Mouse (Mus musculus): ENCODE measurements around the gene L3mbtl1. TPM values are rescaled to one million over a fixed set of nuclear protein-coding genes. Genes with fewer than 3 reads are reported as not detected.
A peak's percentile ranks its signal among the peaks of the same experiment; 100 is the strongest.

Gene L3mbtl1
- polyA plus RNA-seq, 1 experiment, result not detected

GRCm38 (mm10) chr2:162987218-162987617 is 43.9 kb downstream of the L3mbtl1 start, which contains the start of gene Sgk2:
Gene Sgk2, plus strand, starts transcription at chr2:162987330.
- TF ChIP-seq TCF12 (IDR thresholded peaks at IDR 0.05; ENCODE audit: insufficient read depth, poor library complexity, severe bottlenecking) (no peak), MYOD1 (IDR thresholded peaks at IDR 0.05; ENCODE audit: control insufficient read depth in 1 of 3, insufficient read length in 2 of 3, low read depth in 2 of 3) (peak in 1 of 3 experiments; percentile 38), E2F4 (IDR thresholded peaks at IDR 0.05; ENCODE audit: insufficient read depth) (no peak), REST (IDR thresholded peaks at IDR 0.05; ENCODE audit: insufficient read depth, insufficient read length) (no peak), USF1 (IDR thresholded peaks at IDR 0.05; ENCODE audit: low read depth) (no peak), MYOG (IDR thresholded peaks at IDR 0.05; ENCODE audit: control insufficient read depth in 1 of 3, insufficient read depth in 1 of 3, insufficient read length in 2 of 3, low read depth in 2 of 3) (no peak), SRF (IDR thresholded peaks at IDR 0.05; ENCODE audit: control insufficient read depth, insufficient read length, low read depth) (no peak), TCF3 (IDR thresholded peaks at IDR 0.05; ENCODE audit: insufficient read length, low read depth) (no peak)
- Histone ChIP-seq H3ac (ENCODE audit: control insufficient read depth, insufficient read length) (no peak within 1 kb of the TSS), H3K4me3 (no peak within 1 kb of the TSS), H3K27me3 (ENCODE audit: control insufficient read depth, insufficient read depth, insufficient read length) (no peaks in the 10 kb centered on the region), H3K36me3 (ENCODE audit: control insufficient read depth, insufficient read depth) (no peaks in the 10 kb centered on the region), H3K4me2 (ENCODE audit: low read depth) (peak within 1 kb of the TSS; percentile 42), H3K79me2 (ENCODE audit: control insufficient read depth, insufficient read depth) (no peaks in the 10 kb centered on the region)

- Histone ChIP-seq H3K27me3 (ENCODE audit: control insufficient read depth, insufficient read depth, insufficient read length) (peaks cover 5% of the 10 kb centered on the region), H3ac (ENCODE audit: control insufficient read depth, insufficient read length) (no peak overlapping the region), H3K4me3 (no peak overlapping the region), H3K79me2 (ENCODE audit: control insufficient read depth, insufficient read depth) (no peaks in the 10 kb centered on the region), H3K4me2 (ENCODE audit: low read depth) (no peak overlapping the region), H3K36me3 (ENCODE audit: control insufficient read depth, insufficient read depth) (no peaks in the 10 kb centered on the region)
- TF ChIP-seq MYOD1 (IDR thresholded peaks at IDR 0.05; ENCODE audit: control insufficient read depth in 1 of 3, insufficient read length in 2 of 3, low read depth in 2 of 3), result no peak
- no peak for TF ChIP-seq E2F4 (IDR thresholded peaks at IDR 0.05; ENCODE audit: insufficient read depth)
- TF ChIP-seq TCF3 (IDR thresholded peaks at IDR 0.05; ENCODE audit: insufficient read length, low read depth), result no peak
- TF ChIP-seq USF1 (IDR thresholded peaks at IDR 0.05; ENCODE audit: low read depth), result no peak
- TF ChIP-seq SRF (IDR thresholded peaks at IDR 0.05; ENCODE audit: control insufficient read depth, insufficient read length, low read depth), result no peak
- TF ChIP-seq POLR2A (IDR thresholded peaks at IDR 0.05; ENCODE audit: insufficient read length, low read depth), result no peak
- no peak for TF ChIP-seq REST (IDR thresholded peaks at IDR 0.05; ENCODE audit: insufficient read depth, insufficient read length)
- TF ChIP-seq MAX (IDR thresholded peaks at IDR 0.05; ENCODE audit: low read depth), result no peak
- TF ChIP-seq MYOG (IDR thresholded peaks at IDR 0.05; ENCODE audit: control insufficient read depth in 1 of 3, insufficient read depth in 1 of 3, insufficient read length in 2 of 3, low read depth in 2 of 3), result no peak
- no peak for TF ChIP-seq TCF12 (IDR thresholded peaks at IDR 0.05; ENCODE audit: insufficient read depth, poor library complexity, severe bottlenecking)
- TF ChIP-seq CEBPB (IDR thresholded peaks at IDR 0.05; ENCODE audit: insufficient read depth, poor library complexity, severe bottlenecking), result no peak
- no peak for TF ChIP-seq POLR2AphosphoS2 (IDR thresholded peaks at IDR 0.05; ENCODE audit: insufficient read length, low read depth)
Observed at GRCm38 (mm10) chr2:162988235-162988634, 45.0 kb downstream of the L3mbtl1 start.

GRCm38 (mm10) chr2:162991394-162992083 is 48.3 kb downstream of the L3mbtl1 start:
- H3K4me2 ChIP-seq (ENCODE audit: low read depth), result no peak overlapping the region
- no peaks in the 10 kb centered on the region for H3K36me3 ChIP-seq (ENCODE audit: control insufficient read depth, insufficient read depth)
- no peak overlapping the region for H3ac ChIP-seq (ENCODE audit: control insufficient read depth, insufficient read length)
- no peaks in the 10 kb centered on the region for H3K79me2 ChIP-seq (ENCODE audit: control insufficient read depth, insufficient read depth)
- TF ChIP-seq CEBPB (IDR thresholded peaks at IDR 0.05; ENCODE audit: insufficient read depth, poor library complexity, severe bottlenecking) (no peak), TCF12 (IDR thresholded peaks at IDR 0.05; ENCODE audit: insufficient read depth, poor library complexity, severe bottlenecking) (no peak), USF1 (IDR thresholded peaks at IDR 0.05; ENCODE audit: low read depth) (no peak), TCF3 (IDR thresholded peaks at IDR 0.05; ENCODE audit: insufficient read length, low read depth) (no peak), MYOD1 (IDR thresholded peaks at IDR 0.05; ENCODE audit: control insufficient read depth in 1 of 3, insufficient read length in 2 of 3, low read depth in 2 of 3) (no peak), POLR2A (IDR thresholded peaks at IDR 0.05; ENCODE audit: insufficient read length, low read depth) (no peak), E2F4 (IDR thresholded peaks at IDR 0.05; ENCODE audit: insufficient read depth) (no peak), MYOG (IDR thresholded peaks at IDR 0.05; ENCODE audit: control insufficient read depth in 1 of 3, insufficient read depth in 1 of 3, insufficient read length in 2 of 3, low read depth in 2 of 3) (no peak), POLR2AphosphoS2 (IDR thresholded peaks at IDR 0.05; ENCODE audit: insufficient read length, low read depth) (no peak)
- H3K4me3 ChIP-seq, result no peak overlapping the region
- peaks cover 11% of the 10 kb centered on the region for H3K27me3 ChIP-seq (ENCODE audit: control insufficient read depth, insufficient read depth, insufficient read length)

GRCm38 (mm10) chr2:162992084-162992437 is 48.8 kb downstream of the L3mbtl1 start:
- Histone ChIP-seq H3K27me3 (ENCODE audit: control insufficient read depth, insufficient read depth, insufficient read length) (peaks cover 11% of the 10 kb centered on the region), H3K4me3 (no peak overlapping the region), H3ac (ENCODE audit: control insufficient read depth, insufficient read length) (no peak overlapping the region), H3K36me3 (ENCODE audit: control insufficient read depth, insufficient read depth) (no peaks in the 10 kb centered on the region), H3K79me2 (ENCODE audit: control insufficient read depth, insufficient read depth) (no peaks in the 10 kb centered on the region), H3K4me2 (ENCODE audit: low read depth) (no peak overlapping the region)
- TF ChIP-seq MYOD1 (IDR thresholded peaks at IDR 0.05; ENCODE audit: control insufficient read depth in 1 of 3, insufficient read length in 2 of 3, low read depth in 2 of 3) (no peak), SRF (IDR thresholded peaks at IDR 0.05; ENCODE audit: control insufficient read depth, insufficient read length, low read depth) (no peak), USF1 (IDR thresholded peaks at IDR 0.05; ENCODE audit: low read depth) (no peak), MAX (IDR thresholded peaks at IDR 0.05; ENCODE audit: low read depth) (no peak), REST (IDR thresholded peaks at IDR 0.05; ENCODE audit: insufficient read depth, insufficient read length) (no peak), TCF3 (IDR thresholded peaks at IDR 0.05; ENCODE audit: insufficient read length, low read depth) (no peak), POLR2AphosphoS2 (IDR thresholded peaks at IDR 0.05; ENCODE audit: insufficient read length, low read depth) (no peak), CEBPB (IDR thresholded peaks at IDR 0.05; ENCODE audit: insufficient read depth, poor library complexity, severe bottlenecking) (no peak), MYOG (IDR thresholded peaks at IDR 0.05; ENCODE audit: control insufficient read depth in 1 of 3, insufficient read depth in 1 of 3, insufficient read length in 2 of 3, low read depth in 2 of 3) (no peak), POLR2A (IDR thresholded peaks at IDR 0.05; ENCODE audit: insufficient read length, low read depth) (no peak), TCF12 (IDR thresholded peaks at IDR 0.05; ENCODE audit: insufficient read depth, poor library complexity, severe bottlenecking) (no peak), E2F4 (IDR thresholded peaks at IDR 0.05; ENCODE audit: insufficient read depth) (no peak)

Measured in myocyte (in vitro differentiated cells).